Mouse (Mus musculus) lung, adult 2 months (tissue): ENCODE results near the gene Rasa2.

Source experiments
- CTCF ChIP-seq: fragments of 200-500 bp; IDR thresholded peaks from 2 replicates; pipeline ENCODE4 v1.5.1; 2011; ENCODE audit warnings: mild to moderate bottlenecking, low read length, control low read depth; ENCODE audit not compliant: insufficient read depth
- POLR2A ChIP-seq: fragments of 200-500 bp; IDR thresholded peaks from 2 replicates; pipeline ENCODE4 v1.6.1; 2011; ENCODE audit warnings: low read depth, mild to moderate bottlenecking, control low read depth, low read length, borderline replicate concordance; ENCODE audit errors: extremely low read depth

GRCm38 (mm10) chr9:96629151-96629550, 2.3 kb downstream of the Rasa2 start:
- TF ChIP-seq CTCF: no peak
- no peak for TF ChIP-seq POLR2A
